Mouse (Mus musculus): Measurements from ENCODE around the gene Npc2. TPM values are rescaled to one million over a fixed set of nuclear protein-coding genes. Genes with fewer than 3 reads are reported as not detected.

The Npc2 gene
- 80.8 and 82.3 TPM in 2 replicates for polyA plus RNA-seq (2015; fragmentation: Nextera tagmentation; extraction: Ambion mirVana)

GRCm38 (mm10) chr12:84772726-84773441, at the start of gene Npc2, which contains the start of gene Isca2:
TSS of gene Npc2 (minus strand) at chr12:84773152.
TSS of gene Isca2 (plus strand) at chr12:84773251.
- peak within 1 kb of the TSS; percentile 84 for H3K4me2 ChIP-seq
- no peaks in the 10 kb centered on the region for H3K9me3 ChIP-seq
- peak within 1 kb of the TSS; percentile 74 for H3K4me3 ChIP-seq
- peaks cover 41% of the 10 kb centered on the region for H3K4me1 ChIP-seq (replicated peaks)
- H3K36me3 ChIP-seq, result peaks cover 8% of the 10 kb centered on the region; the same call in 1 of the 2 replicates
- peak within 1 kb of the TSS; percentile 90 for H3K27ac ChIP-seq
- H3K27me3 ChIP-seq, result no peaks in the 10 kb centered on the region
- ATAC-seq (ENCODE audit: low FRiP score), result peak; percentile 99
- peak within 1 kb of the TSS; percentile 91 for H3K9ac ChIP-seq
- under 1% methylated on average over 50 of the region's 50 CpGs for WGBS

- no peaks in the 10 kb centered on the region for H3K36me3 ChIP-seq
Observed at GRCm38 (mm10) chr12:84819236-84820168, 46.5 kb upstream of the Npc2 start.

GRCm38 (mm10) chr12:84818496-84818895, 45.5 kb upstream of the Npc2 start:
- 67% methylated on average over 4 of the region's 4 CpGs for WGBS

More at GRCm38 (mm10) chr12:84819236-84820168, 46.5 kb upstream of the Npc2 start:
- no peak overlapping the region for H3K4me2 ChIP-seq
- no peak overlapping the region for H3K9ac ChIP-seq
- WGBS, result 86% methylated on average over 13 of the region's 13 CpGs
- H3K4me1 ChIP-seq (replicated peaks), result no peaks in the 10 kb centered on the region
- no peaks in the 10 kb centered on the region for H3K27me3 ChIP-seq
- H3K9me3 ChIP-seq, result no peaks in the 10 kb centered on the region
- no peak for ATAC-seq (ENCODE audit: low FRiP score)
- no peak overlapping the region for H3K4me3 ChIP-seq
- no peak overlapping the region for H3K27ac ChIP-seq

GRCm38 (mm10) chr12:84814663-84815325, 41.8 kb upstream of the Npc2 start:
- no peaks in the 10 kb centered on the region for H3K36me3 ChIP-seq
- H3K27me3 ChIP-seq, result no peaks in the 10 kb centered on the region
- no peak overlapping the region for H3K4me3 ChIP-seq
- H3K9me3 ChIP-seq, result no peaks in the 10 kb centered on the region
- H3K4me2 ChIP-seq, result no peak overlapping the region
- 81% methylated on average over 3 of the region's 3 CpGs for WGBS
- no peak for ATAC-seq (ENCODE audit: low FRiP score)
- no peak overlapping the region for H3K9ac ChIP-seq
- no peaks in the 10 kb centered on the region for H3K4me1 ChIP-seq (replicated peaks)
- no peak overlapping the region for H3K27ac ChIP-seq

More at GRCm38 (mm10) chr12:84818496-84818895, 45.5 kb upstream of the Npc2 start:
- no peaks in the 10 kb centered on the region for H3K9me3 ChIP-seq
- H3K4me2 ChIP-seq, result no peak overlapping the region
- no peaks in the 10 kb centered on the region for H3K27me3 ChIP-seq
- H3K4me3 ChIP-seq, result no peak overlapping the region
- no peak overlapping the region for H3K9ac ChIP-seq
- no peaks in the 10 kb centered on the region for H3K36me3 ChIP-seq
- H3K27ac ChIP-seq, result no peak overlapping the region
- H3K4me1 ChIP-seq (replicated peaks), result no peaks in the 10 kb centered on the region
- no peak for ATAC-seq (ENCODE audit: low FRiP score)

- H3K4me1 ChIP-seq (replicated peaks), result no peaks in the 10 kb centered on the region
- no peak for ATAC-seq (ENCODE audit: low FRiP score)
- no peak overlapping the region for H3K9ac ChIP-seq
- no peaks in the 10 kb centered on the region for H3K36me3 ChIP-seq
- H3K4me2 ChIP-seq, result no peak overlapping the region
- H3K27me3 ChIP-seq, result no peaks in the 10 kb centered on the region
- 42% methylated on average over 7 of the region's 7 CpGs for WGBS
- H3K27ac ChIP-seq, result no peak overlapping the region
- H3K9me3 ChIP-seq, result no peaks in the 10 kb centered on the region
- H3K4me3 ChIP-seq, result no peak overlapping the region
Observed at GRCm38 (mm10) chr12:84813773-84814172, 40.8 kb upstream of the Npc2 start.

GRCm38 (mm10) chr12:84812004-84812403, 39.1 kb upstream of the Npc2 start:
- no peak overlapping the region for H3K4me3 ChIP-seq
- H3K36me3 ChIP-seq, result no peaks in the 10 kb centered on the region
- no peaks in the 10 kb centered on the region for H3K9me3 ChIP-seq
- no peak overlapping the region for H3K9ac ChIP-seq
- 67% methylated on average over 3 of the region's 3 CpGs for WGBS
- H3K4me2 ChIP-seq, result no peak overlapping the region
- H3K4me1 ChIP-seq (replicated peaks), result no peaks in the 10 kb centered on the region
- no peak overlapping the region for H3K27ac ChIP-seq
- no peaks in the 10 kb centered on the region for H3K27me3 ChIP-seq
- no peak for ATAC-seq (ENCODE audit: low FRiP score)

GRCm38 (mm10) chr12:84811510-84811909, 38.6 kb upstream of the Npc2 start:
- Histone ChIP-seq H3K4me1 (replicated peaks) (0 out of 2 replicates have a peak, but pooled peaks cover 2% of the 10 kb centered on the region), H3K27ac (no peak overlapping the region), H3K27me3 (no peaks in the 10 kb centered on the region), H3K36me3 (no peaks in the 10 kb centered on the region), H3K9ac (no peak overlapping the region), H3K9me3 (no peaks in the 10 kb centered on the region), H3K4me3 (no peak overlapping the region), H3K4me2 (no peak overlapping the region)
- no peak for ATAC-seq (ENCODE audit: low FRiP score)
- WGBS, result 62% methylated on average over 4 of the region's 4 CpGs

- H3K4me1 ChIP-seq (replicated peaks), result 0 out of 2 replicates have a peak, but pooled peaks cover 2% of the 10 kb centered on the region
- H3K27ac ChIP-seq, result no peak overlapping the region
- ATAC-seq (ENCODE audit: low FRiP score), result no peak
- WGBS, result 72% methylated on average over 1 of the region's 1 CpGs
- H3K27me3 ChIP-seq, result no peaks in the 10 kb centered on the region
- H3K4me2 ChIP-seq, result no peak overlapping the region
- no peaks in the 10 kb centered on the region for H3K9me3 ChIP-seq
- no peaks in the 10 kb centered on the region for H3K36me3 ChIP-seq
- H3K9ac ChIP-seq, result no peak overlapping the region
- no peak overlapping the region for H3K4me3 ChIP-seq
Observed at GRCm38 (mm10) chr12:84810810-84811209, 37.9 kb upstream of the Npc2 start.

- WGBS, result 82% methylated on average over 6 of the region's 6 CpGs
- no peak for ATAC-seq (ENCODE audit: low FRiP score)
- H3K9ac ChIP-seq, result no peak overlapping the region
- no peak overlapping the region for H3K4me3 ChIP-seq
- H3K36me3 ChIP-seq, result no peaks in the 10 kb centered on the region
- no peak overlapping the region for H3K4me2 ChIP-seq
- H3K27me3 ChIP-seq, result 0 out of 2 replicates have a peak, but pooled peaks cover 3% of the 10 kb centered on the region
- H3K27ac ChIP-seq, result no peak overlapping the region
- no peaks in the 10 kb centered on the region for H3K9me3 ChIP-seq
- 0 out of 2 replicates have a peak, but pooled peaks cover 2% of the 10 kb centered on the region for H3K4me1 ChIP-seq (replicated peaks)
Observed at GRCm38 (mm10) chr12:84809033-84809432, 36.1 kb upstream of the Npc2 start.

GRCm38 (mm10) chr12:84807351-84807750, 34.4 kb upstream of the Npc2 start:
- Histone ChIP-seq H3K36me3 (no peaks in the 10 kb centered on the region), H3K27ac (no peak overlapping the region), H3K9ac (no peak overlapping the region), H3K9me3 (no peaks in the 10 kb centered on the region), H3K27me3 (0 out of 2 replicates have a peak, but pooled peaks cover 3% of the 10 kb centered on the region), H3K4me3 (no peak overlapping the region), H3K4me1 (replicated peaks) (0 out of 2 replicates have a peak, but pooled peaks cover 2% of the 10 kb centered on the region), H3K4me2 (no peak overlapping the region)
- no peak for ATAC-seq (ENCODE audit: low FRiP score)
- WGBS, result 84% methylated on average over 13 of the region's 13 CpGs

GRCm38 (mm10) chr12:84806726-84807125, 33.8 kb upstream of the Npc2 start:
- Histone ChIP-seq H3K9ac (no peak overlapping the region), H3K4me1 (replicated peaks) (0 out of 2 replicates have a peak, but pooled peaks cover 2% of the 10 kb centered on the region), H3K4me2 (no peak overlapping the region), H3K27ac (no peak overlapping the region), H3K4me3 (no peak overlapping the region), H3K36me3 (no peaks in the 10 kb centered on the region), H3K27me3 (0 out of 2 replicates have a peak, but pooled peaks cover 3% of the 10 kb centered on the region), H3K9me3 (no peaks in the 10 kb centered on the region)
- no peak for ATAC-seq (ENCODE audit: low FRiP score)
- WGBS, result 69% methylated on average over 5 of the region's 5 CpGs
